Mouse (Mus musculus): Measurements from ENCODE around the gene Limch1.

Gene Limch1

DNA sequence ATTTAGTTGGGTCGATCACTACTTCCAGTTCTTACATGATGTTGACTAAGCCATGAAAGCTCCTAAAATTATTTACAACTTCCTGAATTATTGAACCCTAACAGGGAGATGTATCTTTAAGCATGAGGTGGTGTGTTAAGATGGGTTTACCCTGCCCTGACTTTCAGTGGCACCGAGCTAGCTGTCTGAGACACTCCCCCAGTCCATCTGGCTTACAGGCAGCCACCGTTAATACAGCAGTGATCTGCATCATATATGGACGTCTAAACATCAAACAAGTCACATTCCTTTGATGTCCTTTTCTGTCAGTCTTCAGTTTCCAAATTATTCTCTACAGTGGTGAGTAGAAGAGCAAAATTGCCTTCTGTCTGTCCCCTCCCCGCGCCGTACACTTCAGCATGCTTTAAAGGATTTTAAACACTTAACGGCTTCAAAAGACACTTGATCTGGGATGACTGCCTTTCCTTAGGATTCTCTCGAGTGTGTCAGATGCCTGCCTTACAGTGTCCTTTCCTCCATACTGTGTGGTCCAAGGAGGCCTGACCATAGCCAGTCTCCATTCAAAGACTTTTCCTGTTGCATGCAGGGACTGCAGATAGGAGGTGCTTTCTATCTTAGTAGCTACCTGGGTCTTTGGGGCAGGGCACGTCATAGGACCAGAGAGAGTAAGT is 187.6 kb downstream of the Limch1 start:
- DNase-seq (ENCODE audit: low read depth): no peak

DNA sequence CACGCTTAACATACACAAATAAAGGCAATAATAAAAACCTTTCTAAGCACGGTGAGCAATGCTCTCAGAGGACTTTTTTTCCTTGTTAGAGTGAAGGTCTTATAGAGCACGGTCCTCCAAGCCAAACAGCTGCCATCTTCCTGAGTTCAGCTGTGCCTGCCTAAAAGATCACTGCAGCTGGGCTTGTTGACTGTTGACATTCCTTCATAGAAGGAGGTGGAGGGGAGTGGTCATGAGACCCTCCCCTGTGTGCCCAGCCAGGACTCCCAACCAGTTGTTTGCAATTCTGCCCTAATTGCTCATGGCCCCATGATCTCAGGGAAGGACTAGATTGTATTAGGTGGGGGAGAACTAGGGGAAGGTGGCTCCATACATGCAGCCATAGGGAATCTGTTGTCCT is 189.0 kb downstream of the Limch1 start:
- no peak for DNase-seq (ENCODE audit: low read depth)

DNA sequence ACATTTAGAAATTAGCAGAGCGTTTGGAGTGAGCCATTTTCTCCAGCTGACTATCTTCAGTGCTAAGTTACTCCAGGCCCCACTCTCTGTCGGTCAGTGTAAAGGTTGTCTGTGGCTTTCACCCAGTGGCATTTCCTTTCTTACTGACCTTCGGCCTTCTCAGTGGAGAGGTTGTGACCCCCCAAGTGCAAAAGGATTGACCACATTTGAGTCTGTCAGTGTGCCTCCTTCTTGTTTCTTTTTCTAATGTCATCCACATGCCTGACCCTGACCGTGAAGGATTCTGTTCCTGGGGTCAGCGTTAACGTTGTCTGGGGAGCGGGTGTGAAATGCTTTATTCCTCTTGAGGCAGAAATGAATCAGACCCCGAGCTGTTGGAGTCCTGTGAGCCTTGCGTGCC is 191.7 kb downstream of the Limch1 start:
- no peak for DNase-seq (ENCODE audit: low read depth)

DNA sequence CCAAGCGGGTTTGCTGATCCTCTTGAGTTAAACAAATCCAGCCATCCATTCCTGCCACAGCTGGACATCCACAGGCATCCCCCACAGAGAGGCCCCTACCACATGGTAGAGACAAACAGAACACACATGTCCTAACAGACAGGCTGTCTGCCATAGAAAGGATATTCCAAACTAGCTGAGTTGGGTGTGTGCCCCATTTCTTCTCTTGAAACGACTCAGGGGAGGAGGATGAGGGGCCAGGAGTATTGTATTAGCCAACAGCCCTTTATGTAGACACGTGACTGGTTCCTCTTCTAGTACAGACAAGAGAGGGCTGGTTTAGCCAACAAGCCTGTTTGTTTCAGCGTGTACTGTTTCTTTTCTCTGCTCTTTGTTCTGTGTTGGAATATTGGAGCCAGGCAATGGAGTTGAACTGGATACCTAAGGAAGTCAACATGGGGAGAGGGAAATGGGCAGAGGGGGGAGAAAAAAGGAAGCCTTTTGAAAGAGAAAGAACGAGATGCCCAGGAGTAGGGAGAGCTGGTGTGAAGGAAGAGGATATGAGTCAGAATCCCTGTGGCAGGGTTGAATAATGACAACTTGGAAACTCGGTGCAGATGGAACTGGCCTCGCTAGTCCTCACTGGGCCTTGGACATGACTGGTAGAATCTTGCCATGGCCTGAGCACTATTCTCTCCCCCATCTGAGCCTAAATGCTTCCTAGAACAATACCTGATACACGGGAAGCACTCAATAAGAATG is 196.3 kb downstream of the Limch1 start:
- DNase-seq (ENCODE audit: low read depth): no peak

DNA sequence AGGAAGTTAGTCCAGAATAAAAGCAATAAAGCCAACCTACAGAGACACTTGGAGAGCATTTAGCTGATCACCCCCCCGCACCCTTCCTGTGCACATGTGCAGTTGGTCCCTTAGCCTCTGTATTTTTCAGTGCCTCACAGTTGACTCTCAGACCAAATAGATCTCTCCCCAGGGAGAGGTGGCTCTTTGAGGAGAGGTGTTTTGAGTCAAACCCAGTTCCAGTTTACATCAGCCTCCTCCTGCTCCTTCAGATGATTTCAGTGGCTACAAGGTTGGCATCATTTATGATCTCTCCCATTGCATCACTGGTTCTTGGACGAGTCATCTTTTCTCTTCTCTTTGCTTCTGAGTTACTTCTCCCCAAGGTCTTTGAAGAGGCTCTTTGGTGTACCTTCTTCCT is 197.3 kb downstream of the Limch1 start:
- DNase-seq (ENCODE audit: low read depth): no peak

DNA sequence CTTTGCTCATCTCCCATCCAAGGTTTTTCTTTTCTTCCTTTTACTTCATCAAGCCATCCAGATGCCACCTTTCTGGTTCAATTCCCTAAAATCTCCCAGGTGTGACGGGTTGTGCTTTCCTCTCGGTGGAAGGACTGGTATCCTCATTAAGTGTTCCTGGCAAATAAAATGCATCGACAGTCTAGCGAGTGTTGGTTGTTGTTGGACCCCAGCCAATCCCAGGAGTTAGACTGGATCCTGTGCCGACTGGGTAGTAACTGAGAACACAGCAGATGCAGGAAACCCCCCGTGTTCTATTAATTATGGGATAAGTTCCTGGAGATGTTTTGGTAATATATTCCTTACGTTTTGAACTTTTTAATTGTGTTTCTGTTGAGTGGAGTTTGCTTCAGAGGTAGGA is 197.9 kb downstream of the Limch1 start:
- DNase-seq (ENCODE audit: low read depth): no peak

DNA sequence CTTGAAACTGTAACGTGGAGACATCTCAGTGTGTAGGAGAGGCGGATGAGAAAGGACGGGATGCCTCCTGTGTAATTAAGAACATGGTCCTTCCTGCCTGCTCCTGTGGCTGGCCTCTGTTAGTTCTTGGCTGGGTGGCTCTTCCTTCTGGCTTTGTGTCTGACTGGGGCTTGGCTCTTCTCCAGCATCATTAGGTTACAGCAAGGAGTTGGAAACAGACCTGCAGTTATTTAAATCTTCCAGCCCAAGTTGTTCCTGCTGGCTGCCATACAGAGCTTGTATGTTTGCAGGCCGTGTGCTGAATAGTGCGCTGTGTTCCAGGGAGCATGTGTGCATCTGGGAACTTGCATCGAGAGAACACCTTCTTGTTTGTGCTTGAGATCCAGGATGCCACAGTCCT is 202.3 kb downstream of the Limch1 start:
- DNase-seq (ENCODE audit: low read depth): no peak

DNA sequence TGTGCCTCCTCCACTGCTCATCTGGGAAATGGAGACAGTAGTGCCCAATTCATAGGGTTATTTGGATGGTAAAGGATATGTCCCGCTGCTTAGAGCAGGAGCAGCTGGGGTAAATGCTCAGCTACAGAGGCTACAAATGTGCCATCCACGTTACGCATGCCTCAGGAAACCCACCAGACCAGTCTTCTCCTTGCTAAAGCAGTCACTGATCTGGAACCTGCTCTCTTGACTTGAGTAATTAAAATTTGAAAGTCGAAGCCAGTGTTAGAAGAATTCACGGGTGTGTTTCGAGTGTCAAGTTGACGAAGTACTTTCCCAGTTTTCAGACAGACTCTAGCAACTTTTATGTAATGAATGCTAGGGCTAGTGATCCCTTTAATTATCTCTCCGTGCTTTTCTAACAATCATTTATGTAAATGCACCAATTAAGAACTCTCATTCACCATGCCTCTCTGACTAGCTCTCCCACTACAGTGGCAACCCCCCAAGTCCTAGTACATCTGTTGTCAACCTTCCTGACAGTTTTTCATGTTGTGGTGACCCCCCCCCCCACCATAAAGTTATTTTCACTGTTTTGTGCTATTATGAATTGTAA is 203.6 kb downstream of the Limch1 start:
- no peak for DNase-seq (ENCODE audit: low read depth)

DNA sequence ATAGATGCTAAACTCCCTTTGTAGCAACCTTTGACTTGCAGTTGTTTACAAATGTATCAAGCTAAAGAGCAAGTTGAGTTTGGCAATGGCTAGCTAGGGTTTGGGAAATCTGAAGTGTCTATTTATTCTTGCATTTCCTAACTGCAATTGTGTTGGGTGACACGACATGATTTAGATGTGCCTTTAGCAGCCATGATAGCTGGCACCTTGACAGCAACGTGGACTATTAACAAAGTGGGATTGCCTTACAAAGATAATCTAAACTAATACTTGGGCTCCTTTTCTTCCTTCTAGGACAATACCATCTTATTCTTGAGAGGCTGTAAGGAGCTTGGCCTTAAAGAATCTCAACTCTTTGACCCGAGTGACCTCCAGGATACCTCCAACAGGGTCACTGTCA is 207.7 kb downstream of the Limch1 start:
- DNase-seq (ENCODE audit: low read depth): no peak

DNA sequence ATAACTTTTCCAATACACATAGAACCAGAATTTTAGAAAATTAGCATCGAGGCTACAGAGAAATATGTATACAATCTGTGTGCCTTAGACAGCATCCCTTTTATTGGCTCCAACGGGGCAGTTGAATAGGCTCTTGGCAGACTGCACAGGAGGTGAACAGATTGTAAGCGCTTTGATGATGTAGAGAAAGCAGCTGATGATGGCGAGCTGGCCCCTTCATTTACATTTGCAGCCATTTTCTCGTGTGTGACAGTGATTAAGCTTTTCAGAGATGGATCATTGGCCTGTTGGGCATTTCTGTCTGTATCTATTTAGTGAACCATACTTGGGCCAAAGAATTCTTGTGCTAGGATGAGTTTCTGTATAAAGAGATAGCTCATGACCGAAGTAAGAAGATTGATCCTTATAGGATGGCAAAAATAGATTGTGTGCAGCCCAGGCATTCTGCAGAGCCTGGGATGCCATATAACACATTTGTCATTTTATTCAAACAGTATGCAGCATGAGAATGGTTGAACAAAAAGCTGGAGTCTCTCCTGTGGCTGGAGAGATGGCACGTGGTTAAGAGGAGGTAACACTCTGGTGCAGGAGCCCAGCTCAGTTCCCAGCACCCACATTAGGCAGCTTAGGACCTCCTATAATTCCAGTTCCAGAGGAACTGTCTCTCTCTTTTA is 208.5 kb downstream of the Limch1 start:
- DNase-seq (ENCODE audit: low read depth): no peak

DNA sequence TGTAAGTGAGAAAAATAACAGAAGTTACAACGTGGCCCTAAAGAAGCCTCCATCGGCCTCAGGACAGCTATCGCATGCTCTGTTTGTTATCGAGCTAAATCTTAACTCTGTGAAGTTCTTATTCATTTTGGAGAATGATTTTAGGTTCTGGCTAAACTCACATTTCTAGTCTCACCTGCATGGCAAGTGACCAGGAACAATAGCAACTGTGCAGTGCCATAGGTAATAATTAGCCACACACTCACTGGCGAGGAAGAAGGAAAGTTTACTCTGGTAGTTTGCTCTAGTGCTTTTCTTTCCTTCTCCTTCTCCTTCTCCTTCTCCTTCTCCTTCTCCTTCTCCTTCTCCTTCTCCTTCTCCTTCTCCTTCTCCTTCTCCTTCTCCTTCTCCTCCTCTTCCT is 209.6 kb downstream of the Limch1 start:
- no peak for DNase-seq (ENCODE audit: low read depth)

DNA sequence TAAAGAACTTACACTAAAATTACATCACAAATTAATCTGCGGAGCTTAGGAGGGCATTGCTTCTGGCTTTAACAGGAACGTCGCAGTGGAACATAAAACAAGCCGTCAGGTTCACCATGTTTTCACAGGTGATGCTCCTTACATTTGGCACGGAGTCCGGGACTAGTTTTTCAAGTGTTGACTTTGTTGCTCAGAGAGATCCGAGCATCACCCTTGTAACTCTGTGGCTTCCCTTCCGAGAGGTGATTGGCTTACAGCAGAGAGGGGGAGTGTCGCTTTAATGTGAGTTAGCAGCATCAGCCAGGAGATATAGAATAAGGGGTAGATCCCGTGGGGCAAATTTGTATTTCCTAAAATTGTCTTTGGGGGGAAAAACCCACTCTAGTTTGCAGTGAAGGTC is 212.0 kb downstream of the Limch1 start:
- DNase-seq (ENCODE audit: low read depth): no peak

DNA sequence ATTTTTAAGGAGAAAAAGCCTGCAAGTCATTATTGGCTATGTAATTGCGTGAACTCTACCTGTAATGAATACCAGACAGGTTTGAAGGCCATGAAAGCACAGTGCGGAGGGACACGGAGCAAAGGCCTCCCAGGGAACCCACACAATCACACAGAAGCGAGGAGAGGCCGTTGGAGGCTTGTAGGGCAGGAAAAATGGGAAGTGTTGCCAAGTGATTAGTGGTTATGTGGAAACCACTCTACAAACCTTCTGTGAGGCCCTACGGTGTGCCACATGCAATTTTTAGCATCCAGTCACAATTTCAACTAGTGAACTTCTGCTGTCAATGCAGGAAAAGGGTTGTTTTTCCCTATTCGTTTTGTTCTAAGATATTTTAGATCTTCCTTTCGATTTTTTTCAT is 212.5 kb downstream of the Limch1 start:
- DNase-seq (ENCODE audit: low read depth): no peak

DNA sequence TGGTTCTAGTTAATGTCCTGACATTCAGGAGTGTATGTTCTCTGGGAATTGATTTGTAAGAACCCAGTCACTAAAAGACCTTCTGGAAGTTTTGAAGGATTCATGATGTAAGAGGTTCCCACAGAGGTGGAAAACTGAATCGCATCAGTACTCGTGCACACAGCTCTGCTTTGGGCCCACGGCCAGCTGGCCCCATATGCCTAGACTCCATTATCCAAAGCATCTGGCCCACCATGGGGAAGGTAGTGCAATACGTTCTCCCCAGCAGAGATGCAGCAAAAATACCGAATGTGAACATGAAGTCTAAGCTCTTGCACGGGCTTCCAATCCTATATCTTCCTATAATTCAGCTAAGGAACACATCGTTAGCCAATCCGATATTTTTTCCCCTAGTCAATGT is 214.3 kb downstream of the Limch1 start:
- DNase-seq (ENCODE audit: low read depth): no peak

DNA sequence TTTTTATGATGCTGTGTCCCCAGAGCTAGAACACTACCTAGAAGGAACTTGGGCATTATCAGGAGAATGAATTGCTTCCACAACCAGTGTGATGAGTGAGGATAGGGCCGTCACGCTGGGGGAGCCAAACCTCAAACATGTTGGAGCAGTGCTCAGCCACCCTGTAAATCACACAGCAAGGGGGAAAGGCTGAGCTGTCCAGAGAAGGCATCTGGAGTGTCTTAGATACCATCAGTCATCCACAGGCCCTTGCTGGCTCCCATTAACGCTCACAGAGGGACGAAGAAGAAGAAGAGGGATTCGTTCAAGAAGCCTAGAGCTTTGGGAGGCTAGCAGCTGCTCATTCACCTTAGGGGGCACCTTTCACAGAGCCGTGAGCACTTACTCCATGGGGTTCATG is 219.8 kb downstream of the Limch1 start:
- DNase-seq (ENCODE audit: low read depth): no peak

DNA sequence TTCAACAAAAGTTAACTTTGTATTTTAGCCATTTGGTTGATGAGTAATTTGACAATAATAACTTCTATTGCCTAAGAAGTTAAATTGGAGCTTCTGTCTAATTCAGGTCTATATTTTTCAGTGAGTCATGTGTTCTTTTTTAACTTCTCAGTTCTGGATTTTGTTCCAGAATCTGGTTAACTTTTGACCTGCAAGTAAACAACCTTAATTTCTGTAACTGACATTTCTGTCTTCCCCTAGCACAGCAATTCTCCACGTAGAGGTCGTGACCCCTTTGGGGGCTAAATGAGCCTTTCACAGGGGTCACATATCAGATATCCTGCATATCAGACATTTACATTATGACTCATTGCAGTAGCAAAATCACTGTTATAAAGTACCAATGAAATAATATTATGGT is 221.5 kb downstream of the Limch1 start:
- no peak for DNase-seq (ENCODE audit: low read depth)

DNA sequence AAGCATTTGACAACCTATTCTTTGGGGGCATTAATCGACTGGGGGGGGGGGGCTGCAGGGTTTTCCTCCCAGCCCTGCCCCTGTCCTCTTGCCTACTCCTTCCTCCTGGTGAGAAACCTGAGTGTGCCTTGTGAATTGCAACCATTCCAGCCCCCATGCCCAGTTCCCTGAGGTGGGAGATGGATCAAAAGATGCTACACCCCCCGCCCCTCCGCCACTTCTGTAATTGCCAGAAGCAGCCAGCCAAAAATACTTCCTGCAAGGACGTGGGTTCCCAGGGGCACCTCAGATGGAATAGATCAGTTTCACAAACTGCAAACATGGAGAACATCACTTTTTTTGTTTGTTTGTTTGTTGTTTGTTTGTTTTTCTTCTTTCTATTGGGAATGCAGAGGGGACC is 222.0 kb downstream of the Limch1 start:
- DNase-seq (ENCODE audit: low read depth): no peak

DNA sequence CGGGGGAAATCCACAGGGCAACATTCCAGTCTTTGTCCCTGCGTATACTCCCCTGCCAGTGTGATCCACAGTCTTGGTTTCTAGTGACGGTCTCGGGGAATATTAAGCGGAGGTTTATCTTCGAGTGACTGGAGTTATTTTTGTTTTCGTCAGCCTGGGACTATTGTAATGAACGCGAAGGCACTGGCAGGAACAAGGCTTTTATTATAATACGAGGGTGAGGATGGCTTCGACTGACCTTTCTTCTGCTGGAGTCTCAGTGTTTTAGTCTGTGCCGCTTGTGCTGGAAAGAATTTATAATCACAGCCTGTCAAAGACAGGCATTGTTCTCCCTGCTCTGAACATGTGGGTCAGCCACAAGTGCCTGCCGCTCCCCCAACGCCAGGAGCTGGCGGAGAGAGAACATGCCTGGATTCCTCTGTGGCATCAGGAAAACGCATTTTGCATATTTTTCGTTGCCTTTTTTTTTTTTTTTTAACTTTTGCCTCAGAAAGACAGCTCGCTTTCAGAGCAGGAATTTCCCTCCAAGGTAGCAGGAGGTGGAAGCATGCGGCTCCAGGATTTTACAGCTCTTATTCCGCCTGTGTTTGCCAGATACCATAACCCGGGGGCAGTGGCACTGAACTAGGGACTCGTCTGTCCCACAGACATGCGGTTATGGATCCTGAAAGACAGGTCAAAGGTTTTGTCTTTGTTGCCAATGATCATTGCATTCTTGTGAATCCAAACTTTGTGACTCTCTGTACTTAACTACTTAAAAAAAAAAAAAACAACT is 222.6 kb downstream of the Limch1 start:
- no peak for DNase-seq (ENCODE audit: low read depth)

DNA sequence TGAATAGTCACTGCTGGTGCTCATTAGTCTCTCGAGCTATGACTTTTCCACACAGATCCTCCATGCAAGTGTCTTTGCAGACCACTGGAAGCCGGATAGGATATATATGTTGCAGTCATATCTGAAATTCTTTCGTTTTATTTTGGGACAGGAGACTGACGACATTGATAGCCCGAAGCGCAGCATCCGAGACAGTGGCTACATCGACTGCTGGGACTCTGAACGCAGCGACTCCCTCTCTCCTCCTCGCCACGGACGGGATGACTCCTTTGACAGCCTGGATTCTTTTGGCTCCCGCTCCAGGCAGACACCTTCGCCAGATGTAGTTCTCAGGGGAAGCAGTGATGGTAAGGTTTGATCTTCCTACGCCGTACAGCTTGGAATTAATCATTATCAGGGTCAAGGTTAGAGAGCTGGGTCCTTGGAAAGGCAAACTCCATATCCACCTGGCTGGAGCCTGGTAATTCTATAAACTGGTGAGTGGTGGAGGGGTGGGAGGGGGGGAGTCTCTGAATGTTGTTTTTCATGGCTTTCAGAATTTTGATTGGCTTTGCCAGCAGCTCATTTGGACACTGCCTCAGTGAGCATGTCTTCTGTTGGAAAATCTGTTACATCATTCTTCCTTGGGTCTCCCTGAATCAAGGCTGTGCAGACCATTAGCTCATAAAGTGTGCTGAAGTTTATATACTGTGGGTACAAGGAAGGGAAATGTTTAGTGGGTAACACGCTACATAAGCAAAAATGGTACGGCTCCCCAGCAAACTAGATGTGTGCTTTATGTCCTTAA is 223.5 kb downstream of the Limch1 start:
- no peak for DNase-seq (ENCODE audit: low read depth)

DNA sequence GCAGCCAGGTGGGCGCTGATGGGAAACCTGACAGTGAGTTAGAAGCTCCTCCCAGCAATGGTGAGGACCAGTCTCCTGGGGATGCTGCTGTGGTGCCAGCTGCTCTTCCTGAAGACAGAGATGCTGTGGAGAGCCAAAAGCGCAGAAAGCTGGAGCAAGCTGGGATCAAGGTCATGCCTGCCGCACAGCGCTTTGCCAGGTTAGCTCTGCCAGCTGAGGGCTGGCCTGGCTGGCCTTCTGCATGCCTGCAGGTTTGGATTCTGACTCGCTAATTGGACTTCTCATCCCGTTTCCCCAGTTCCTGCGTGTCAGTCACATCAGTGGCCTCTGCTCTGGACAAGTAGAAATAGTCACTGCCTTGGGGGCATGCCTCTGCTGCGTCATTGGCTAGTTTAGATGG is 230.0 kb downstream of the Limch1 start:
- no peak for DNase-seq (ENCODE audit: low read depth)

Data from induced T-regulatory cell, adult 2 months (primary cell).